ENCODE assay signal across 12 mouse cellular contexts in the genomic region with DNA sequence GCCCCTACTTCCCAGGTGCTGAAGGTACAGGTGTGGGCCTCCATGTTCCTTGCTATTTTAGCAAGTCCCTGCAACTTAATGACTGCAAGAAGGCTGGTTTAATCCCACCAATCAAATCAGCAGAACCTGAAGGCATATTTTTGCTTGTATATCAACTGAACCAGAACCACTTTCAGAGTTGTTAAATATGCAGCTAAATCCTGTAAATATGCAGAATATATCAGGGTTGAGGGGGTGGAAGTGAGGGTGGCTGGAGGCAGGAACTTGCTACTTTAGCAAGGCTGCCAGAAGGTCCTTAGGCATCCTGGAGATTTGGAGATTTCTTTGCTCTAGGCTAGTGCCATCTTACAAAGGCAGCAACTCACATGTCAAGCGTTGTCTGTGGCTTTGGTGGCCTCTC. TPM values are rescaled to one million over a fixed set of nuclear protein-coding genes. Genes with fewer than 3 reads are reported as not detected.
DNase-seq lines count a peak whose midpoint lies in the region; ATAC-seq and TF ChIP-seq lines count a peak whose summit lies in the region.
"Had no signal": no experiment of that assay in that cellular context is flagged by ENCODE, and none has a peak within 500 bp of the region (broad histone marks: within the 10 kb centered on the region; RNA-seq: fewer than 3 reads in every experiment).

No protein-coding gene starts in this region.

- H3ac ChIP-seq in myocyte (ENCODE audit: control insufficient read depth, insufficient read length) = no peak overlapping the region

- no peak overlapping the region; the same call in 1 of the 2 replicates for H3K4me2 ChIP-seq in hindbrain, embryonic 16.5 days (ENCODE audit: low read length)
- H3K4me2 ChIP-seq in myocyte (ENCODE audit: low read depth) = peak overlapping the region; percentile 97

- no peak for TF ChIP-seq CTCF in liver, adult 2 months (IDR thresholded peaks at IDR 0.05; ENCODE audit: low read depth, low read length)

- no peak for DNase-seq in frontal cortex, postnatal 10 days (ENCODE audit: low spot score in 2 of 2)
- no peak for DNase-seq in liver, adult 2 months (ENCODE audit: extremely low read depth, low read depth, low spot score)
- DNase-seq in liver = no peak
- DNase-seq in adrenal gland, postnatal 14 days = no peak
- no peak for DNase-seq in thymus, postnatal 4 days
- DNase-seq: B cell, adult 2 months; cerebellum, postnatal 36 days; retina, postnatal 1 day had no signal

- peaks cover 31% of the 10 kb centered on the region for H3K36me3 ChIP-seq in liver, adult 2 months (ENCODE audit: control insufficient read depth, insufficient read depth, low read length)
- peaks cover 16% of the 10 kb centered on the region; the same call in 1 of the 2 replicates for H3K36me3 ChIP-seq in hindbrain, embryonic 16.5 days (ENCODE audit: control insufficient read depth, insufficient read depth, low read length)
- H3K36me3 ChIP-seq in myocyte (ENCODE audit: control insufficient read depth, insufficient read depth) = peaks cover 18% of the 10 kb centered on the region

- no peaks in the 10 kb centered on the region for H3K9me3 ChIP-seq in hindbrain, embryonic 16.5 days (ENCODE audit: control insufficient read depth, low read length)
- H3K9me3 ChIP-seq: megakaryocyte, embryonic 14.5 days had no signal

- peaks cover 25% of the 10 kb centered on the region; the same call in 1 of the 2 replicates for H3K79me2 ChIP-seq in liver, adult 2 months (ENCODE audit: control insufficient read depth, insufficient read depth, low read length)
- peaks cover 43% of the 10 kb centered on the region for H3K79me2 ChIP-seq in myocyte (ENCODE audit: control insufficient read depth, insufficient read depth)

- H3K4me3 ChIP-seq in liver, adult 2 months (ENCODE audit: insufficient read depth, low read depth, low read length) = no peak overlapping the region
- H3K4me3 ChIP-seq in hindbrain, embryonic 16.5 days (ENCODE audit: low read length) = no peak overlapping the region
- no peak overlapping the region for H3K4me3 ChIP-seq in myocyte

- no peaks in the 10 kb centered on the region for H3K27me3 ChIP-seq in liver, adult 2 months (ENCODE audit: control insufficient read depth, insufficient read depth, low read length)
- H3K27me3 ChIP-seq in hindbrain, embryonic 16.5 days (replicated peaks; ENCODE audit: control insufficient read depth, insufficient read depth, low read length) = no peaks in the 10 kb centered on the region
- no peaks in the 10 kb centered on the region for H3K27me3 ChIP-seq in myocyte (ENCODE audit: control insufficient read depth, insufficient read depth, insufficient read length)
- H3K27me3 ChIP-seq: megakaryocyte, embryonic 14.5 days had no signal

- TF ChIP-seq POLR2A in liver, adult 2 months (IDR thresholded peaks at IDR 0.05; ENCODE audit: extremely low read depth, insufficient read depth, low read length) = no peak
- no peak for TF ChIP-seq POLR2A in myocyte (IDR thresholded peaks at IDR 0.05; ENCODE audit: insufficient read length, low read depth)

- WGBS in liver, adult 2 months = 80% methylated on average over 1 of the region's 1 CpGs
- 63% methylated on average over 1 of the region's 1 CpGs for WGBS in hindbrain, embryonic 16.5 days

- peak; percentile 36; the same call in 1 of the 2 replicates for ATAC-seq in frontal cortex, adult (ENCODE audit: low TSS enrichment)
- ATAC-seq in hindbrain, embryonic 16.5 days = no peak

- H3K9ac ChIP-seq in liver, adult 2 months (ENCODE audit: low read depth, low read length) = 0 out of 2 replicates have a peak overlapping the region, but pooled peaks have one; percentile 5
- H3K9ac ChIP-seq in hindbrain, embryonic 16.5 days (ENCODE audit: low read depth, low read length) = peak overlapping the region; percentile 12; the same call in 1 of the 2 replicates

- peaks cover 21% of the 10 kb centered on the region for H3K4me1 ChIP-seq in liver, adult 2 months (ENCODE audit: control insufficient read depth, insufficient read depth, low read length)
- H3K4me1 ChIP-seq in hindbrain, embryonic 16.5 days (ENCODE audit: control insufficient read depth, insufficient read depth, low read depth, low read length) = peaks cover 22% of the 10 kb centered on the region

- 0 out of 2 replicates have a peak overlapping the region, but pooled peaks have one; percentile 4 for H3K27ac ChIP-seq in liver, adult 2 months (replicated peaks; ENCODE audit: insufficient read depth, low read depth, low read length)
- no peak overlapping the region for H3K27ac ChIP-seq in hindbrain, embryonic 16.5 days (ENCODE audit: low read depth, low read length)

TF ChIP-seq in myocyte, 11 proteins besides CTCF, POLR2A, EP300 and RAD21:
- no peak for TF ChIP-seq TCF12 (IDR thresholded peaks at IDR 0.05; ENCODE audit: insufficient read depth, poor library complexity, severe bottlenecking)
- no peak for TF ChIP-seq REST (IDR thresholded peaks at IDR 0.05; ENCODE audit: insufficient read depth, insufficient read length)
- no peak for TF ChIP-seq SRF (IDR thresholded peaks at IDR 0.05; ENCODE audit: control insufficient read depth, insufficient read length, low read depth)
- TF ChIP-seq POLR2AphosphoS2 (IDR thresholded peaks at IDR 0.05; ENCODE audit: insufficient read length, low read depth) = no peak
- TF ChIP-seq E2F4 (IDR thresholded peaks at IDR 0.05; ENCODE audit: insufficient read depth) = no peak
- no peak for TF ChIP-seq USF1 (IDR thresholded peaks at IDR 0.05; ENCODE audit: low read depth)
- TF ChIP-seq CEBPB (IDR thresholded peaks at IDR 0.05; ENCODE audit: insufficient read depth, poor library complexity, severe bottlenecking) = no peak
- no peak for TF ChIP-seq MYOG (IDR thresholded peaks at IDR 0.05; ENCODE audit: control insufficient read depth in 1 of 3, insufficient read depth in 1 of 3, insufficient read length in 2 of 3, low read depth in 2 of 3)
- TF ChIP-seq MAX (IDR thresholded peaks at IDR 0.05; ENCODE audit: low read depth) = no peak
- no peak for TF ChIP-seq MYOD1 (IDR thresholded peaks at IDR 0.05; ENCODE audit: control insufficient read depth in 1 of 3, insufficient read length in 2 of 3, low read depth in 2 of 3)
- no peak for TF ChIP-seq TCF3 (IDR thresholded peaks at IDR 0.05; ENCODE audit: insufficient read length, low read depth)

RNA-seq across cellular contexts. Expression of a gene that starts 10.9 kb away (rescaled TPM):
- total RNA-seq in liver, adult 2 months (2014; rRNA removed) = 191 and 201 TPM in 2 replicates
- polyA plus RNA-seq in liver, adult 2 months (2012; rRNA removed) = 199 and 205 TPM in 2 replicates
- 221 and 244 TPM in 2 replicates for polyA plus RNA-seq in hindbrain, embryonic 16.5 days (2015; fragmentation: Nextera tagmentation; extraction: Ambion mirVana)
- polyA plus RNA-seq in myocyte (2012; fragmentation: generic; extraction: Trizol) = 268 TPM
- total RNA-seq in adrenal gland, postnatal 14 days (2021) = 551 and 591 TPM in 2 replicates

RNA-seq across cellular contexts. Expression of a gene that starts 11.0 kb away (rescaled TPM):
- 9.0 and 9.3 TPM in 2 replicates for total RNA-seq in liver, adult 2 months (2014; rRNA removed)
- 12.7 and 13.5 TPM in 2 replicates for polyA plus RNA-seq in liver, adult 2 months (2012; rRNA removed)
- 56.7 and 61.4 TPM in 2 replicates for polyA plus RNA-seq in hindbrain, embryonic 16.5 days (2015; fragmentation: Nextera tagmentation; extraction: Ambion mirVana)
- 11.9 TPM for polyA plus RNA-seq in myocyte (2012; fragmentation: generic; extraction: Trizol)
- total RNA-seq in adrenal gland, postnatal 14 days (2021) = 26.5 and 29.4 TPM in 2 replicates

RNA-seq across cellular contexts. Expression of a gene that starts 24.7 kb away (rescaled TPM):
- 39.5 and 46.2 TPM in 2 replicates for total RNA-seq in liver, adult 2 months (2014; rRNA removed)
- polyA plus RNA-seq in liver, adult 2 months (2012; rRNA removed) = 30.5 and 32.9 TPM in 2 replicates
- 81.9 and 95.3 TPM in 2 replicates for polyA plus RNA-seq in hindbrain, embryonic 16.5 days (2015; fragmentation: Nextera tagmentation; extraction: Ambion mirVana)
- 27.1 TPM for polyA plus RNA-seq in myocyte (2012; fragmentation: generic; extraction: Trizol)
- total RNA-seq in adrenal gland, postnatal 14 days (2021) = 89.9 and 97.9 TPM in 2 replicates

RNA-seq across cellular contexts. Expression of a gene that starts 29.9 kb away (rescaled TPM):
- 0.18 and 0.67 TPM in 2 replicates for total RNA-seq in liver, adult 2 months (2014; rRNA removed)
- polyA plus RNA-seq in liver, adult 2 months (2012; rRNA removed) = 1.1 and 1.4 TPM in 2 replicates
- polyA plus RNA-seq in hindbrain, embryonic 16.5 days (2015; fragmentation: Nextera tagmentation; extraction: Ambion mirVana) = 19.8 and 26.6 TPM in 2 replicates
- 0.04 TPM for polyA plus RNA-seq in myocyte (2012; fragmentation: generic; extraction: Trizol)
- 2.3 and 2.8 TPM in 2 replicates for total RNA-seq in adrenal gland, postnatal 14 days (2021)
